Mouse (Mus musculus): ENCODE measurements around the gene Ano10.
"Not testable (repeated sequence)": the region's sequence is repeated elsewhere in the genome, so short reads cannot be mapped to it uniquely, and the experiment has no call there.

The Ano10 gene

GRCm38 (mm10) chr9:122294242-122294881 is at the start of gene Ano10:
Gene Ano10, minus strand, starts transcription at chr9:122294423.
- DNase-seq (ENCODE audit: low spot score), result peak; percentile 100

GRCm38 (mm10) chr9:122343399-122343798 is 49.2 kb upstream of the Ano10 start:
- no peak for DNase-seq (ENCODE audit: low spot score)

- DNase-seq (ENCODE audit: low spot score), result no peak
Observed at GRCm38 (mm10) chr9:122339972-122340371, 45.7 kb upstream of the Ano10 start.

GRCm38 (mm10) chr9:122337510-122337931 is 43.3 kb upstream of the Ano10 start:
- no peak for DNase-seq (ENCODE audit: low spot score)

- DNase-seq (ENCODE audit: low spot score), result no peak
Observed at GRCm38 (mm10) chr9:122336677-122337076, 42.5 kb upstream of the Ano10 start.

- no peak for DNase-seq (ENCODE audit: low spot score)
Observed at GRCm38 (mm10) chr9:122328199-122328598, 34.0 kb upstream of the Ano10 start.

- no peak for DNase-seq (ENCODE audit: low spot score)
Observed at GRCm38 (mm10) chr9:122325996-122326395, 31.8 kb upstream of the Ano10 start.

- no peak for DNase-seq (ENCODE audit: low spot score)
Observed at GRCm38 (mm10) chr9:122322356-122322755, 28.1 kb upstream of the Ano10 start.

- no peak for DNase-seq (ENCODE audit: low spot score)
Observed at GRCm38 (mm10) chr9:122320626-122321025, 26.4 kb upstream of the Ano10 start.

- DNase-seq (ENCODE audit: low spot score), result no peak
Observed at GRCm38 (mm10) chr9:122316562-122316961, 22.3 kb upstream of the Ano10 start.

- peak; percentile 77 for DNase-seq (ENCODE audit: low spot score)
Observed at GRCm38 (mm10) chr9:122315501-122315900, 21.3 kb upstream of the Ano10 start.

- DNase-seq (ENCODE audit: low spot score), result no peak
Observed at GRCm38 (mm10) chr9:122314942-122315341, 20.7 kb upstream of the Ano10 start.

GRCm38 (mm10) chr9:122314386-122314785 is 20.2 kb upstream of the Ano10 start:
- no peak for DNase-seq (ENCODE audit: low spot score)

- not testable (repeated sequence) for DNase-seq (ENCODE audit: low spot score)
Observed at GRCm38 (mm10) chr9:122313128-122313527, 18.9 kb upstream of the Ano10 start.

GRCm38 (mm10) chr9:122312296-122312990 is 18.2 kb upstream of the Ano10 start:
- no peak for DNase-seq (ENCODE audit: low spot score)

GRCm38 (mm10) chr9:122311051-122311760 is 17.0 kb upstream of the Ano10 start:
- no peak for DNase-seq (ENCODE audit: low spot score)

- peak; percentile 91 for DNase-seq (ENCODE audit: low spot score)
Observed at GRCm38 (mm10) chr9:122310613-122311049, 16.4 kb upstream of the Ano10 start.

GRCm38 (mm10) chr9:122309013-122309980 is 15.1 kb upstream of the Ano10 start:
- no peak for DNase-seq (ENCODE audit: low spot score)

GRCm38 (mm10) chr9:122305302-122305701 is 11.1 kb upstream of the Ano10 start:
- DNase-seq (ENCODE audit: low spot score), result no peak

GRCm38 (mm10) chr9:122296169-122296568 is 1.9 kb upstream of the Ano10 start:
- no peak for DNase-seq (ENCODE audit: low spot score)

GRCm38 (mm10) chr9:122295396-122295795 is 1.2 kb upstream of the Ano10 start:
- no peak for DNase-seq (ENCODE audit: low spot score)

- no peak for DNase-seq (ENCODE audit: low spot score)
Observed at GRCm38 (mm10) chr9:122293865-122294241, 370 bp downstream of the Ano10 start.

All from retina, embryonic 14.5 days (tissue).